Mouse (Mus musculus) cerebellum, postnatal 10 days (tissue): Measurements from ENCODE around the gene Ptprn2.

Experiments
- DNase-seq, 2 experiments: peaks; one replicate each; pipeline ENCODE4 v3.0.0; 2021; ENCODE audit warnings: mixed read lengths in 2 of 2

Ptprn2 gene

DNA sequence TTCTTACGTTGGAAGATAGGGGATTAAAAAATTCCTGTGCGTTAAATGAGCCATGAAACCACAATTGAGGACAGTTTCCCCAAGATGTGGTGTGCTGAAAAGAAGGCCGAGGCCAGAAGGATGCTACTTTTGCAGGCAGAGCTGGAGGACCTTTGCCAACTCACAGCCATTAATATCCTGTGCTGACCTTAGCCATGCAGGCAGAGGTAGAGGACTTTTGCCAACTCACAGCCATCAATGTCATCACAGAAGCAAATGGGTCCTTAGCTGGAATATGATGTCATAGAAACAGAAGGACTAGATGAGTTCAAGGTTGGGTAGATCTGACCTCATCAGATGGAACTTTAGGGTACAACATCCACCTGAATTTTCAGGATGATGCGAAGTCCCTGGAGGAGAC lies 43.3 kb downstream of the Ptprn2 start:
- DNase-seq = no peak

DNA sequence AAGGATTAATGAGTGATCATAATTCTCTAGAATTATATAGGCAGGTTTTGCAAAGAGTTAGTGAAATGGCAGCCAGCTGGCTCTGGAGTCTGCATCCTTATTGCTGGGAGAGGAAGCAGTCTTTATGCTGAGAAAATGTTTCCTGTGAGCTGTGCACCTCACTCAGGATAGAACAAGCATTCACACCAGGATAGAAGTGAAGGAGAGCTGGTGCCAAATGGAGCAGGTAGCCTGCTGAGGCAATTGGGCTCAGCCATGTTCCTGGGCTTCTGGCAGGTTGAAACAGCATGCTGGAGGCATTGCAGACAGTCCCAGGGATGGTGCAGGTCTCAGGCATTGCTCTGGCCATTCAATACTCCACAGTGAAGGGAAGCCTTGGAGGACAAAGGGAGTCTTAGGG lies 47.8 kb downstream of the Ptprn2 start:
- DNase-seq = peak; percentile 53 to 65

DNA sequence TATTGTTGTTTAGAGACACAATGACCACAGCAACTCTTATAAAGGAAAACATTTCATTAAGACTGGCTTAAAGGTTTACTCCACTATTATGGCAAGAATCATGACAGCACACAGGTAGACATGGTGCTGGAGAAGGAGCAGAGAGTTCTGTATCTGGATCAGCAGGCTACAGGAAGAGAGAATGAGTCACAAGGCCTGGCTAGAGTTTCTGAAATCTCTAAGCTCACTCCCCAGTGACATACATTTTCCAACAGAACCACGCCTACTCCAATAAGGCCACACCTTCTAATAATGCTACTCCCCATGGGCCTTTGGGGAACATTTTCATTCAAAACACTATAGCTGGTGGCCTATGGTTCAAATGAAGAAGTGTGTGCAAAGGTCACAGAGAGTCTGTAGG lies 53.8 kb downstream of the Ptprn2 start:
- DNase-seq = no peak

DNA sequence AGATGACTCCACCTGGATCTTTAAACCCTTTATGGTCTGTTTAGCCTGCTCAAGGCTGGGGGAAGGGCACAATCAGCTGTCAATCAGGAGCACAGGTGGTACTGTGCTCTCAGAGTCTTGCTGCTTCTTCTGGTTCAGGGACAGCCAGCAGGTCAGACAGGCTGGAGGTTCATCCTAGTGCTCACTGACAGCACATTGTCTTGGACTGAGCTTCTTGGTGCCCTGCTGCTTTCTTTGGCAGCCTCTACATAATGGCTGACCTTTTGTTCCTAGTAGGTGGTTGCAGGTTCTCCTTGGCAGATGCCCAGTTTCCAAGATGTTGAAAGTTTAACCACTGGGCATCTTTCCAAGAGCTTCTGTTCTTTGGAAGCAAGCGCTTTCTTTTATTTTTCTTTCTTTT lies 55.1 kb downstream of the Ptprn2 start:
- peak; percentile 69 to 74 for DNase-seq

DNA sequence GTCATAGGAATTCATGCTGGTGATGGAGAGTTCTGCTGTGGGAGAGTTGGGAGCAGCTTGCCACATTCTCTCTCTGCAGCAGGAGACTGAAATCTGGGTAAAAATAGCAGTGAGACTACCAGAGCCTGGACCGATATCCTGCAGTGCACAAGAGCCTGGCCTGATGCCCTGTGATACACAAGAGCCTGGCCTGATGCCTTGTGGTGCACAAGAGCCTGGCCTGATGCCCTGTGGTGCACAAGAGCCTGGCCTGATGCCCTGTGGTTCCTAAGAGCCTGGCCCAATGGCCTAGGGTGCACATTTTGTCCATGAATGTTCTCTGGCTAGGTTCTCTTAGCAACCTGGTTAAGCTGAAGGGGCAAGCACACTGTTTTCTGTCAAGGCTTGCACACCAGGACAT lies 64.5 kb downstream of the Ptprn2 start:
- DNase-seq = peak; percentile 95 to 98

DNA sequence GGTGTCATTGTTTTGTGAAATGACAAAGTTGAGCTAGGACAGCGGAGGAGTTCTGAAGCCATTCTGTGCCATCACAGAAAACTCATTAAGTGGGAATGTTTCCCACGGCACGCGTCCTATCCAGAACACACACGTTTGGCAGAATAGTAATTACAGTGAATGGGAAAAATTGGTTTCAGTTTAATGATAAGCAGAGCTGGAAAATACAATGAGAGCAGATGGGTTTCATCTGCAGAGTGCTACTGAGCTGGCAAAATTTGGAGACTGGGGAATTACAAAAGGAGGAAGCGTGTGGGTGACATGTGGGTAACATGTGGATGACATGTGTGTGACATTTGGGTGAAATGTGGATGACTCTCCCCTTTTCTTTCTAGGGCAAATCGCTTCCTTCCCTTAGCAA lies 66.0 kb downstream of the Ptprn2 start:
- DNase-seq = no peak

DNA sequence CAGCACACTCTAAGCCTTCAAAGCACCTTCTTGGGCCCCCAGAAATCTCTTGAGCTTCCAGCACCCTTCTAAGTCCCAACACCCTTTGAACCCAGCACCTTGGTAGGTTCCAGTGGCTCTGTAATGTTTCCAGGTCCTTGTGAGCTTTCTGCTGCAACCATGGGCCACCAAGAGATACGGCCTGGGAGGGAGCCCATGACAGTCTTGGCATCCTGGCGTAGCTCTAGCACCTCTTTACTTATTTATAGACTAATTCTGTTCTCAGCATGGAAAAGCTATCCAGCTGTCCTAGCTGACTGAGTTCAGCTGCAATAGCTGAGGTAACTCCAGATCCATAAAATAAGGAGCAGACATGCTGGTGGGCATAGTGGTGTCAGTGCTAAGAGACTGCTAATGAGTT lies 66.8 kb downstream of the Ptprn2 start:
- no peak for DNase-seq

DNA sequence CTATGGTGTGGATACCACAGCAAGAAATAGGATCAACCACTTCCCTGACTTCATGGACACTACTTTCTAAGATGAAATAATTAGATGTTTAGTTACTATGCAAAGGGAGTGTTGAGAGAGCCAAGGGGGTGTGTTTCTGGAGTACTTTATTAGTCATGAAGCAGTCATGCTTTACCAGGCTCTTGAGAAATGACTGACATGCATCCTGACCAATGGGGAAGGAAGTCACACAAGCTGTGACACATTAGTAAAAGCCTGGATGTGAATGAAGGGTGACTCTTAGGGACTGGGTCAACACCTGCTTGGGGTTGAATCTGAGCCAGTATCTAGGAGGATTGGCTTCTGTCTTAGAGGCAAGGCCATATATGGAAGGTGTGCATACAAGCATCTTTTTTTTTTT lies 67.8 kb downstream of the Ptprn2 start:
- DNase-seq = no peak

DNA sequence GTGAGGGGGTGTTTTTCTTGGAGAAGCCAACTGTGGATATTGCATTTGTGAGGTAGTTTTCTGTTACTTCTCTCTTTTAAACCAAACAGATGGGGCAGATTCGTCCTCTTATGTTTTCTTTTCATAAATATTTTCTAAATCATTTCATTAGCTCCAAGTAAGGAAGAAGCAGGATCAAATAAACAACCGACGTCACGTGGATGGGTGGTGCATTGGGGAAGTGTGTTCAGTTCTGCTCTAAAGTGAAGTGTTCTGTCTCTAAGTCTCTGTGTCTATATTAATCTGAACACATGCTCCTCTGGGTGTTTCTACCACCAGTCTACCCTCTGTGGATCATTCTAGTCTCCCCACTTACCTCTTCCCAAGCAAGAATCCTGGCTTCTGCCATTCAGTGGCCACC lies 70.4 kb downstream of the Ptprn2 start:
- DNase-seq = no peak

DNA sequence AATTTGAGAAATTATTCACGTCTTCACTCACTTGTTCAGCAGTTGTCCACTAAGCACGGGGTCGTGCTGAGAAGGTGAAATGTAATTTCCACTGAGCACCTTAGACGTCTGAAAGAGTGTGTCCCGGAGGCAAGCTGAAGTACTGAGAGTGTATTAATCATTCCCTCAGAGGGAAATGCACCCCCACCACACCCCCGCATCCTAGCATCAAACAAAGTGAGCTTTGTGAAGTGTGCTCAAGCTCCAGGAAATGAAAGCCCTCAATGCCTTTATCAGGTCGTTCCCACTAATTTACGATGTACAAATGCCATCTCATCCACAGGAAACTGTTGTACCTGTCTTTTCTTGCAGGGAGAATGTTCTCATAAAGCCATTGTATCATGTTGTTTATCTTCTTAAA lies 78.9 kb downstream of the Ptprn2 start:
- DNase-seq = no peak

DNA sequence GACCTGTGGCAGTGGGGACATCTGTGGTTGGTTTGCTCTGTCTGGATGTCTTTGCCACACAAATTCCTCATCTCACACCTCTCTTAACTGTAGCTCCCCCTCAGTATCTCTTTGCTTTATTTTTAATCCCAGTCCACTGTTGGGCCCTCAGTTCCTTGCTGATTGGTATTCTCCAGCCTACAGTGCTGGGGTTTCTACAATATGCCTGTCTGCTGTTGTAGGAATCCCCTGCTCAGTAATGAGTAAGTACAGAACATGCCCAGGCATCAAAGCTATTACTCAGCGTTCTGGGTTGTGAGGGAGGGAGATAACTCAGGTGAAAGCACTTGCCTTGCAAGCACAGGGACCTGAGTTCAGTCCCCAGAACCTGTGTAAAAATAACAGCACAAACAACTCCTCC lies 81.2 kb downstream of the Ptprn2 start:
- DNase-seq = no peak

DNA sequence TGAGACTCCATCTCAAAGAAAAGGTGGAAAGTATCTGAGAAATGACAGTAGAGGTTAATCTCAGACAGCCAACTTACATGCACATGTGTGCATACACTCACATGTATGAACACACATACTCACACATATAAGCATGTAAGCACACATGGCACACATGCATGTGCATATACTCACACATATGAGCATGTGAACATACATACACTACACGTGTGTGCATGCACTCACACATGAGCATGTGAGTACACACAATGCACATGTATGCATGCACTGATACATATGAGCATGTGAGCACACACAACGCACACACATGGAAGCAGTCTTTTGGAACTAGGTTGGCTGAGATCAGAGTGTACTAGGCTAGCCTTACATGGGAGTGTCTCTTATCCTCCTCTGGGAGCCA lies 81.7 kb downstream of the Ptprn2 start:
- no peak for DNase-seq

DNA sequence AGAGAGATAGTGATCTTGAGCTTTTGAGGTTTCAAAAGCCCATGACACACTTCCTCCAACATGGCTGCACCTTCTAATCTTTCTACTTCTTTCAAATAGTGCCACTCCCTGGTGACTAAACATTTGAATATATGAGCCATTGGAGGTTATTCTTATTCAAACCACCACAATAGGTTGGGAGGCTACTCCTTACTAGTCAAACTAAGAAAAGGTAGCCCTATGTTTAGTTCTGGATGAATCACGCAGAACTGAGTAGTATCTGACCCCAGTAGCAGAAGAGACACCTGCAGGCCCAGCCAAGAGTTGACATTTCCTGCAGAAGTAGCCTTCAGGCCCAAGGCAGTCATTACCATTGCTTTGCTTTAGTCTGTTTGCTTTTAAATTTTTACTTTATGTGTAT lies 84.0 kb downstream of the Ptprn2 start:
- DNase-seq = no peak

DNA sequence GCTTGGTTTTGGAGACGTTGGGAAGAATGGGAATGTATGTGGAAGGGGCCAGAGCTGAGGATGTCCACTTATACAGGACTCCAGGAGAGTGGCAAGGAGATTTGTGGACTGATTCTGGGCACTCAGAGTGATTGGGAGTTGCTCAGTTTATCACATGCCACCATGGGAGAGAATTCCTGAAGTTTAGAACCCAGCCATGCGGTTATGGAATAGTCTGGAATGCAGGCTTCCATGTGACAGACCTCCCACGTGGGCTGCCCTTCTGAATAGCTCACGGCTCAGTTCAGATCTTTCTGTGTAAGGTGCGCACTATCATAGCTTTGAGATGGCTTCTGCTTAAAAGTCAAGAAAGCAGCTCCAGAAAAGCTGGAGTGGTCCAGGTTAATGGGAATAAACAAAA lies 88.6 kb downstream of the Ptprn2 start:
- no peak for DNase-seq

DNA sequence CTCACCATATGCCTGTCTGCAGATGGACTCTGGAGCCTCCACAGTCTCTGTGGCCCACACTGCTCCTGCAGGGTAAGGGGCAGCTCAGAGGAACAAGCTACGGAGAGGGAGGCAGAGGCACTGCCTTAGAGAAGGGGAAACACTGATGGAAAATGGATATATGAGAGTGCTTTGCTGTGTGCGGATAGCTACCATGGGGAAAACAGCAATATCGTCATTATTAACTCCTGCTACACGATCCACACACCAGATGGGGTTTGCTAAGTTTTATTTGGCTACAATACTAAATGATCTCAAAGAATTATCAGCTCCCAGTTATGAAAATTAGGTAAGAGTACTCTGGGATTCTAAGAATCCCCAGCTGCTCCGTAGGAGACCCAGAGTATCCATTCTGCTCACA lies 89.2 kb downstream of the Ptprn2 start:
- peak in 1 of 2 experiments; percentile 9 for DNase-seq

DNA sequence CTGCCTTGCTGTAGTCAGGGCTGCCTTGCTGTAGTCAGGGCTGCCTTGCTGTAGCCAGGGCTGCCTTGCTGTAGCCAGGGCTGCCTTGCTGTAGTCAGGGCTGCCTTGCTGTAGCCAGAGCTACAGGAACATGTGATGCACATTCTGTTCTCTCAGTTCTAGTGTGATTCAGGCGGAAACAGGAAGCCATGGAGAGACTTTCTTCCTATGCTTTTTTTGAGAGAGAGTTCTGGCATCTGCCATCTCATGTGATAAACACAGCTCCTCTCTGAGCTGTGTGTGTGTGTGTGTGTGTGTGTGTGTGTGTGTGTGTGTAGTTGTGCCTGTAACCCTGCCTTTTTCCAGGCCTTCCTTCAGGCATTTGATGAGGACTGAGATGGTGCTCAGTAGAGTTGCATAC lies 92.4 kb downstream of the Ptprn2 start:
- peak in 1 of 2 experiments; percentile 18 for DNase-seq

DNA sequence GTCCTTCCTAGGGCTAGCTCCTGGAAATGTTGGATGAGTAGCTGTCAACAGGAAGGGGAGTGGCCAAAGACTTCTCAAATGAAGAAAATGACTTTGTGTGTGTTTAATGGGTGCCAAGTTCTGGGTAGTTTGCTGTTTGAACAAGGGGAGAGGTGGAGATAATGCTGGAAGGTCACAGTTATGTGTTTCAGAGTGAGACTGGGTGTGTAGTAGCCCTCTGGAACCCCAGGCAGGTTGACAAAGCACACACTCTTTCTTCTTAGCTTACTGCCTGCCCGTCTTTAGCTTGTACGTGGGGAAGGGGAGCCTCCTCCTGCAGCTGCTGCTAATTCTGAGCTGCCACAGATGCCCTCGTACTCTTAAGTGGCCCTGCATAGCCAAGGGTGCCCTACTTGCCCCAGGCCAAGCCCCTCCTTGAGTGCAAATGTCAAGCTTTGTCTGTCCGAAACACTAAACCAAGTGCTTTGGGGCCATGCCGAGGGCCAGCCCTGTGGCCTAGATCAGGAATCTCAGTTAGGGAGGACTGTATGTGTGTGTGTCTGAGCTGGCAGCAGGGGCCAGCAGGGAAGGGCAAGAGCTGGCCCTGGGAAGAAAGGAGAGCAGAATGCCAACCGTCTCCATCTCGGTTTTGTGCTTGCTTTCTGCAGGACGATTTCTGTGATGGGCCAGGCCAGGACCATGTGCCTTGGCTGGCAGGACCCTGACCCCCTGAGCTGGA lies 95.5 kb downstream of the Ptprn2 start:
- DNase-seq = peak; percentile 24 to 25

DNA sequence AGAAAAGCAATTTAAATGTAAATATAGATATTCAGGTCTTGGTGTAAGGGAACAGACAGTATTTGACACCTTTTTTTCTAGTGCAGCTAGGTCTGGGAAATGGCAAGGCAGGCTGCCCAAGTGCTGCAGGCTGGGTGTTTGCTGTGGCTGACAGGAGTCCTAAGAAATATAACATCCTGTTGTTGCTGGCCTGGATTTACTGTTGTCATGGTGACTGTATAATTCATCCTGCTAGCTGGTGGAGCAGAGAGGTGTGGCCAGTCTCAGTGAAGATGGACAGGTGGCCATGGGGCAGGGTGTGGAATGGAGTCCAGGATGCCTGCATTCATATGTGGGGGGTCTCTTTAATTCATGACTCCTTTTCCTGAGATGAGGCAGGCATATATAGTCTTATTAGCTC lies 96.3 kb downstream of the Ptprn2 start:
- peak; percentile 45 for DNase-seq

DNA sequence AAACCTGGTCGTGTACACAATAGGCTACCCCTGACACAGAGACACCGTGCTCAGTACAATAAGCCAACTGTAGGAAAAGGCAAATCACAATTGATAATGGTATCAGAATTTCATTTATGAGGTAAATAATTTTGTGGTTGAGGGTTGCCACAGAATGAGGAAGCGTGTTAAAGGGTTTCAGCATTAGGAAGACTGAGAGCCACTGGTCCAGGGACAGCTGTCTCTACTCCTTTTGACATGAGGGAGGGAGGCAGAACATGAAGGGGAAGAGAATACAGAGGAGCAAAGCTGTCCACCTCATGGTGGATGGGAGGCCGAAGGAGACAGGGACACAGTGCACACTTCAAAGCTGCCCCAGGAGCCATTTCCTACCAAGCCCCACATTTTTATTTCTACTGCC lies 97.3 kb downstream of the Ptprn2 start:
- DNase-seq = no peak

DNA sequence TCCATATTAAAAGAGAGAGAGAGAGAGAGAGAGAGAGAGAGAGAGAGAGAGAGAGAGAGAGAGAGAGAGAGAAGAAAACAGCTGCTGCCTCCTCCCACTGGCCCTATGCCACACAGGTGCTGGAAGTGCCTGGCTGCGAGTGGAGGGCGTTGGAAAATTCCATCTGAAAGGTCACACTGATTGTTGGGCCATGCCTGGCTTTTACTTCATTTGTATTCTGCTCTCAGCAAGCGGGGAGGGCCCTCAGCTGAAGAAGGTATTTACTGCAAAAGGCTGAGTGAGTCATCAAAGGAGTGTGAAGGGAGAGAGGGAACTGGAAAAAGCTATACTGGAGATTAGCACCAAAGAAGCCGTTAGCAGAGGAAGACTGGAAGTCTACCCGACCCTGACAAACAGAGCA lies 99.5 kb downstream of the Ptprn2 start:
- no peak for DNase-seq

DNA sequence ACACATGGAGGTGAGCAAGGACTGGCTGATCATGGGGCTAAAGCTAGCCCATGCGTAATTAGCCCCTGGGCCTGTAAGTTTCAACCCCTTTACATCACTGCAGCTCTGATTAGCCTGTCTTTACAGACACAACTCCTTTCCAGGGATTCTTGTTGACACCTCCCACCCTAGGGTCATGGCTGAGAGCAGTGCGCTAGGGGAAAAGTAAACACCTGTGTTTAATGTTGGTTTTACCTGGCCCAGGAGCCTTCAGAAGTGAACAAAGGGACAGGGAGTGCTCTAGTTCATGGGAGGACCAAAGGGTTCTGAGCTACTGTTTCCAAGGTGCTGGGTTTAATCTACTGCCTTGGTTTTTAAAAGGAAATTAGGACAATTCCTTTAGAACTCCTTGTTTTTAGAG lies 100.6 kb downstream of the Ptprn2 start:
- DNase-seq = no peak

DNA sequence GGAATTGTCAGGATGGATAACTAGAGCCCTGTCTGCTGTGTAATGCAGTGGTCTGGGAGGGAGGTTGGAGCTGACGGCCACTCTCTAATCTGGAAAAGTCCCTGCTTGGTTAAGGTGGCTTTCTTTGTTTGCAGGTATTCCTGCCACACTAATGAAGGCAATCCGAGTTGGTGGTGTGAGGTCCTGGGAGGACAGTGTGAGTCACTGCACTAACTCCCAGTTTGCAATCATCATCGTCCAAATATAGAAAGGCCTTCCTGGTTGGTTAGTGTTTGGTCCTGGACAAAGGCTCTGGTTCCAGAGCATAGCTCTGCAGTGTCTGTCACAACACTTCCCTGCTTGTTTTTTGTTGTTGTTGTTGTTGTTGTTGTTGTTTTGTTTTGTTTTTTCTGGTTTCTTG lies 102.0 kb downstream of the Ptprn2 start:
- no peak for DNase-seq

DNA sequence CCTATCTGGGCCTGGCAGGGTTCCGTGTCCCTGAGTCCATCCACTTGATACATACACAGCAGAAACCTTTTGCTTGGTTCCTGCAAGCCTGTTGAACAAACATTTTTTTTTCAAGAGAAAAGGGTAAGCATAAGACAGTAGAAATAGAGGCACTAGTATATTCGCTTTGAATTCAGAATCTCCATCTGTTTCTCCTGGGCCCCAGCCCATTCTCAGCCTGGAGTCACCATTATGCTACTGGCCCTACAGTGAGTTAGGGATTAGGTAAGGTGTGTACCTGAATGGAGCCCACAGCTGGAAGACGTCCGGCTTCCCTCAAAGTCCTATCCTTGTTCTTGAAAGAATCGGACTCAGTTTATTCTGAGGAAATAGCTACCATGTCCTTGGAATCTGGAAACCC lies 104.6 kb downstream of the Ptprn2 start:
- DNase-seq = no peak

DNA sequence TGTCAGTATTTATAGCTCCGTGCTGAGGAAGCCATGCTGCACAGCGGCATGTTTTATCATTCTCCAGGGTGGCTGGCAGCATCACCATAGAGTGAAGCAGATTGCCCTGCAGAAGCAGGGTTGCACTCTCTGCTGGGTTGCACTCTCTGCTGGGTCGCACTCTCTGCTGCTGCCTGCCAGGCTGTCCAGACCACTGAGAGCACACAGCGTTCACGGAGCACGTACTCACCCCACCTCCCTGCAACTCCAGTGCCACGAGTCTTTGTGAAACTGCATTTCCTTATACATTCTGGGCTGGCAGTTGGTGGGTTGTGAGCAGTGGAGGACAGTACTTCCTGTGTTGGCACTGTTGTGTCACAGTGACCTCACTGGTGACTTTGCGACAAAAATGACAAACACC lies 108.9 kb downstream of the Ptprn2 start:
- peak in 1 of 2 experiments; percentile 40 for DNase-seq

DNA sequence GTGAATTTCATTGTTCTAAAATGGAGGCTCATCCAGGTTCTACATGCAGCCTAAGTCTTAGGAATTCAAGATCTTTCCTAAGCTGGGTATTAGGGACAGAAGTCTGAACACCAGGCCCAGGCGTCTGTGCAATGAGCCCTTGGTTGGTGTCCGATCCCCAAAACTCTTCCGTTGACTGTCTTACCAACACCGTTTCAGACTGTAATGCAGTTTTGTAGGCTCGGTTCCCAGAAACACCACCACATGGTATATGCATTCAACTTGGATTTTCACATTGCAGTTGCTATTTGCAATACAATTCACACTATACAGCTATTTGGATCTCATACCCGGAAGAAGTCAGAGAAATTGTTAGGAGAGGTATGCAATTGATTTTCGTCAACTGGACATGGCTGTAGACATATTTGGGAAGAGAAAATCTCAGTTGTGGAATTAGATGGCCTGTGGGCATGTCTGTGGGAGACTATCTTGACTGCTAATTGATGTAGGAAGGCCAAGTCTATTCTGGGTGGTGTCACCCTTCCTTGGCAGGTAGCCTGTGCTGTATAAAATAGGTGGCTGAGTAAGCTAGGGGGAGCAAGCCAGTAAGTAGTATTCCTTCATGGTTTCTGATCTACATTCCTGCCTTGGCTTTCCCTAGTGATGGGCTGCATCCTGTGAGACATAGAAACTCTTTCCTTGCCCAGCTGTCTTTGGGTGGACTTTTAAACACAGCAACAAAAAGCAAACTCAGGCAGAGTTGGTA lies 109.5 kb downstream of the Ptprn2 start:
- no peak for DNase-seq
